Mouse (Mus musculus) adipocyte (in vitro differentiated cells): Measurements from ENCODE around the gene Ctps2.

Experiments used
- DNase-seq: peaks from one replicate; pipeline ENCODE4 v3.0.0-alpha.2; 2016; ENCODE audit warnings: low spot score

The Ctps2 gene

DNA sequence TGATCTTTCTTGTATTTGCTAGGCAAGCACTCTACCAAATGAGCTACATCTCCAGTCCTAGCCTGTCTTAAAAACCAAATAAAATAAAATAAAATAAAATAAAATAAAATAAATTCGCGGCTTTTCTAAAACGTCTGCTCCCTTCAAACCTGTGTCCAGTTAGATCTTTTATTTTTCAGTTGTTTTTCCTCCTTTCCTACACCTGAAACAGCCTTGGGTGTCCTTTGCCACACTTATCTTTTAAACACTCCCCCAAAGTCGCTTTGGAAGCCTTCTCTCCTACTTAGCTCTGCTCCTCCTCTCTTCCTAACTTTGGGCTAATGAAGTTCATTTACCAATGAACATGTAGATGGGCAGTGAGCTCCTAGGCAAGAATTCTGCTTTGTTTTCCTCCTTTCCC lies at the start of gene Ctps2:
Gene Ctps2, plus strand, starts transcription at position 301 of the 400 bp plus-strand sequence.
- no peak for DNase-seq

DNA sequence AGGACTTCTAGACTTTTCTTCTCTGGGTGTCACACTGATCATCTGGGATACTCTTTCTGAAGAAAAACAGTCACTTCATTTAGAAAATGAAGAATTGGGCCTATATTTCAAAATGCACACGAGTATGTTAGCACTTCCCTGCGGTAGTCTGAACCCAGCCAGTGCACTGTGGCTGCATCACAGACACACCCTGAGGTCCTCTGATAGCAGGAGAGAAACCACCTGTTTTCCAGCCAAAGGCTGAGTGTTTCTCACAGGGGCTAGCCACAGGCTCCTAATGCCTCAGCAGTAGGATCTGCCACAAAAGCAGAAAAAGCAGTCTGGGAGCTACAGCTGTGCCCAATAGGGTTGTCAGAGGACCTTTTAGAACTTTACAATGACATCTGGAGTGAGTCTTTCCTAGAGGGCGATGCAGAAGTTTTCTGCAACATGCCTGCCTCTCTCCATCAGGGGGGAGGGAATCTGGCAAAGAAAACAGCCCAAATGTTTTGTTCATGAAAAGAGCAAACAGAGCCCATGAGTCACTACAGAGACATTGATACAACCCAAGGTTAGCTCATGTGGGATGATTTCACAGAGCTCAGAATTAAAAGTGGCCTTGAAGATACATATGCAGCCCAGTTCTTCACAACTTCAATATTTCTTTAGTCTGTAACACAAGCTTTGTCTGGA lies 32.6 kb upstream of the Ctps2 start:
- peak; percentile 27 for DNase-seq

DNA sequence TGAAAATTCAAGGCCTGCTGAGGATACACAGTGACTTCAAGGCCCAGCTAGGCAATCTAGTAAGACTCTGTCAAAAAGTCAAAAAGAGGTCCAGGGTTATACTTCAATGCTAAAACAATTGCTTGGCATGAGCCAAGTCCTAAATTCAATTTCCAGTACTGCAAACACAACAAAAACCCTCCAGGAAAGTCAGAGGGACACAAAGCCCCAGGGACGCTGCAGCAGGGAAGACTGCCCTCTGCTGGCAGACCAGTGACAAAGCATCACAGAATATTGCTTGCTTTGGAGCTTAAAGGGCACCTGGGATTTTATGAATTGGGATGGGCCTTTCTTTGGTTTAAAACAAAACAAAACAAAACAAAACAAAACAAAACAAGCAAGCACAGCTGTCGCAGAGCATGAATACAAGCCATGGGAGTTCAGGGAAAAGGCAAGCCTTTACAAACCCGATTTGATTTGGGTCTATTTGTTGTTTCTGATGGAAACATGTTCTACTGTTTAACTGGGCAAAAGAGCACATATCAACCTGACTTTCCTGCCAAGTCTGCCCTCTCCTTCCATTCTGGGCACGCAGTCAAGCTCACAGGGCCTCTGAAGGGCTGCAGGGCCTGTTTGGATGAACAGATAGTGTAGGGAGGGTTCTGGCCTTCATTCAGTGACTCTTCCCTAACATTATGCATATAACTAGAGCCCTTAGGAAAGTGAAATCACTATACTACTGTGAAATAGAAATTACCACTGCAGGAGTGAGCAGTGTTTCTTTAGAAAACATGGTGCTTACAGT lies 29.1 kb upstream of the Ctps2 start:
- peak; percentile 93 for DNase-seq

DNA sequence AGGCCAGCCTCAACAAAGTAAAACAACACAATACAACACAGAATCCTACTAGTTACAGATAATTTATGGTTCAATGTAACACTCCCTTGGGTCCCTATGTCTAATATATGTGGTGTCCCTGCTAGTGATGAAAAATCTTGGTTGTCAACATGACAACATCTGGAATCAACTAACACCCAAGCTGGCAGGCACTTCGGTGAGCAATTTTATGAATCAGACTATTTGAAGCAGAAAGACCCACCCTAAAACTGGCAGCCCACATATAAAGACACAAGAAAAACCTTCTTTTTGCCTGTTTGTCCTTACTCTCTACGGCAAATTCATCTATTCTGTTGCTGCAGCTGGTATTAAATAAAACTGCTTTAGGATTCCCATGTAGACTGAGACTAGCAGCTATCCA lies 27.3 kb upstream of the Ctps2 start:
- peak; percentile 21 for DNase-seq

DNA sequence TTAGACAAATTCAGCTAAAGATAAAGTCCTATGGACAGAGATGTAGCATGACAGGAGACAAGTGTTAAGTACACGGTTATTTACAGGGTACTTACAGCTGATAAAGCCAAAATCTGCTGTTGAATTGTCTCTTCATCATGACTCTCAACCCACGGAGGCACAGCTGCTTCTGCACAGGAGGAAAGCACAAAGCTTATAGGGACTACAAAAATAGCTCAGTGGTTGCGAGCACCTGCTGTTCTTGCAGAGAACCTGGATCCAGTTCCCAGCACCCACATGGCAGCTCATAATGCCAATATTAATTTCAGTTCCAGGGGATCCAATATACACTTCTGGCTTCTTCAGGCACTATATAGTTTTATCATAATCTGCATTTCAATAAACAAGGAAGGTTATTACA lies 22.8 kb upstream of the Ctps2 start:
- DNase-seq = no peak

DNA sequence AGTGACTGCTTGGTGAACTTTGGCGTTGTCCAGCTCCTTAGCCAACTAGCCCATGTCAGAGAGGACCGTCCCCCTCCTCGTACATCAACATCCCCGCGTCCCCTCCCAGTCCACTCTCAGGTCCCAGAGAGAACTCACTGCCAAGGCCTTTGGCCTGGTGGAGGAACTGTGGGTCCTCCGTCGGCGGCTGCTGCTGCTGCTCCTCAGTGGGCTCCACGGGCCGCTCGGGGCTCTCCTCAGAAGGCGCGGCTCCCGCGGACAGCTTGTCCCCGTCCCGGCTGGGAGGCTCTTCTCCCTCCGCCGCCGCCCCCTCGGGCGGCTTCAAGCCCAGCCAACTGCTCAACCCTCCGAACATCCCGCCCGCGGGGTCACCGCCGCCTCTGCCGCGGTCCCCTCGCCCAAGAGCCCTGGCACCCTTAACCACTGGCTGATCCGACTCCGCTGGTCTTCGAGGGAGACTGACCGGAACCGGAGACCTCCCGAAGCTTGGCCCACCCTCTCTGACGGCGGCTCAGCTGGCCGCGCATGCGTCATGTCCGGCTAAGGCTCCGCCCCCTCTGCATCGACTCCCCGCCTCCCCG lies 13.0 kb upstream of the Ctps2 start, which contains the start of gene Syap1:
Gene Syap1, minus strand, starts transcription at position 517 of the 581 bp plus-strand sequence.
- DNase-seq = peak; percentile 80

DNA sequence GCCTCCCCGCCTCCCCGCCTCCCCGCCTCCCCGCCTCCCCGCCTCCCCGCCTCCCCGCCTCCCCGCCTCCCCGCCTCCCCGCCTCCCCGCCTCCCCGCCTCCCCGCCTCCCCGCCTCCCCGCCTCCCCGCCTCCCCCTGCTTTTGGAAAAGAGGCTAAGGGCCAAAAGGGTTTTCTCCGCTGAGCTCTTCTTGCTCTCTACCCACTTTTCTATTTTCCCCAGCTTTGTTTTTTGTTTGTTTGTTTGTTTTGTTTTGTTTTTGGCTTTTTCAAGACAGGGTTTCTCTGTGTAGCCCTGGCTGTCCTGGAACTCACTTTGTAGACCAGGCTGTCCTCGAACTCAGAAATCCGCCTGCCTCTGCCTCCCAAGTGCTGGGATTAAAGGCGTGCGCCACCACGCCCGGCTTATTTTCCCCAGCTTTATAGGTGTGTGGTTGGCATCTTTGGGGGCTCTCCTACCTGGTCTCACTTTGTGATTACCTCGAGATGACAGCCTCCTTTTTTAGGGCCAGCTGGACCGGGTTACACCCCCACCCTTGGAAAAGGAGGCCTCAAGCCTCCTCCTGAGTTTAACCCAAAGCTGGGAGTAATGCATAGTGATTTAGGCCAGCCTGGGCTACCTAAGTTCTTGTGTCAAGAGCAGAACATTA lies 12.3 kb upstream of the Ctps2 start:
- peak; percentile 65 for DNase-seq

DNA sequence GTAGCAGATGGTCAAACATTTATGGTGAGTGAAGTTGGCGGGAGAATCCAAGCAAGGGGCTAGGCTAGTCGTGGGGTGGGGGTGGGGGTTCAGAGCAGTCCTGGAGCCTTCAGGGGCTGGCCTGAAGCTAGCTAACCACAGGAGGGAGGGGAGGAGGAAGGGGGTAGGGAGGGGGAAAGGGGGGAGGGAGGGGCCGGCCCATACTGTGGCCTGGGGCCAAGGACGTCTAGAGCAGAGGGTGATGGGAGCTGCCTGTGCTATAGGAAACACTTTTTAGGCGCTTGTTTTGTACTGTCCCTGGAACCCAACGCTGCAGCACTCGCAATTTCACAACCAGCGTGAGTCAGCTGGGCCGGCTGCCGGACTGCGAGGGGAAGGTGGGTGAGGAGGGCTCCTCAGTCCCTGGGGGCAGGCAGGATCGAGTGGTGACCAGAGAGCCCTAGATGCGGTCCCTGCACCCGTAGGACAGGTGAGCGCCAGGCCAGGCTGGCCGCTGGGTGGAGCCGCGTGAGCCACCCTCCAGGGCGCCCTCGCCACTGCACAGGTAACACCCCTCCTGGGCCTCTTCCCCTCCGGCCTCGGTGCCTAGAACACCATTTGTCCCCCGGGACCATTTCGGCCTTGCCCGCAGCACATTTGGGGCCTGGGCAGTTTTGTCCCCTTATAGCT lies 467 bp downstream of the Ctps2 start:
- peak; percentile 75 for DNase-seq

DNA sequence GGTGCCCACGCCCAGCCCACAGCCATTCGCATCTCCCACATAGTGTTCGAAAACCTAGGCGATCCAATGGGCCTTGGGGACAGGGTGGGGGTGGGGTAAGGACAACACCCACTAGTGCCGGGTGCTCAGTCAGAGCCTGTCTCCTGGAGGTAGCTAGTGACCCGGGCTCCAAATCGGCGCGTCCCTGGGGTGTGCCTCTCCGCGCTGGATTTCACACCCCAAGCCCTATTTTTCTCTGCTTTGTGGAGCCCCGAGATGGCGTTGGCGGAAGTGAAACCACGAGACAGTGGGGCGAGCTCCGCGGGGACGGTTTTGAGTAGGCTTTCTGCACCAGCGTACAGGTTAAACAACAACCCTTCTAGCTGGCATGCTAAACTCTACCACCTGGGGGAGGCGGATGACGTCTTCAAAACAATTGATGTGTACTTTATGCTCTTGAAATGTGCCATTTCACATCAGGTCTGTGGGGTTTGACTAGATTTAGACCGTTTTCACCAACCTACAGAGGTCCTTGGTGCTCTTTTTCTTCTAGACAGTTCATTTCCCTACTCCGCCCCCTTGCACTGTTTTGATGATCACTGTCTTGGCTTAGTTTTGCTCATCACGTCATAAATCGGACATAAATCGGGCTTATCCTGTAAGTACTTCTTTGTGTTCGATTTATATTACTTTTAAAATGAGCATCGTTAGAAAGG lies 1.1 kb downstream of the Ctps2 start:
- peak; percentile 49 for DNase-seq

DNA sequence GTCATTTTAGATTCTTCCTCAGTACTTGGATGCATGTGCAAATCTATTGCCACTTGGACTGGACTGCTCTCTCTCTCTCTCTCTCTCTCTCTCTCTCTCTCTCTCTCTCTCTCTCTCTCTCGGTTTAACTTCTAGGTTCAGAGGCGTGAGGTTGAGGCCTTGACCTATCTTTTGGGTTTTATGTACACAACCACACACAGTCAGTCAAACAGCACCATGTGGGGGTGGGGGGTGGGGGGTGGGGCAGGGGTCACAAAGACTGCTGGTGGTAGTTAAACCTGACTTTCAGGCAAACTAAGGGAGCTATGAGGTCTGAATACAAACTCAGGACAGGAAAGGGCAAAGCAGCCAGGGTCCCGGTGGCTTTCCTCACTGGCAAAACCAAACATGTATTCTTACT lies 6.5 kb downstream of the Ctps2 start:
- no peak for DNase-seq

DNA sequence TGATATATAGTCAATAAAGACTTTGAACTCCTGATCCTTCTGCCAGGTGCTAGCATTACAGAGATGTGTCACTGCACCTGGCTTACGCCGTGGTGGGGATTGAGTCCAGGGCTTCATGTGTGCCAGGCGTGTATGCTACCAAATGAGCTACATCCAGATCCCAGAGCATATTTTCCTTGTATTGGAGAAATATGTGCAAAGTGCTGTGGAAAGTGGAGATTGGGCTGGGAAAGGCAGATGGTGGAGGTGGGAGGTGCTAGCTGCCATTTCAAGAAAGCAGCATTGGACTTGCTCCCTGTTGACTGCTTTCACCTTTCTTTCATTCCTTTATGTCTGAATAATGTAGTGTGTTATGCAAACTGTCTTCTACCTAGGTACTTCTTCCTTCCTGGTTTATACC lies 12.6 kb downstream of the Ctps2 start:
- no peak for DNase-seq

DNA sequence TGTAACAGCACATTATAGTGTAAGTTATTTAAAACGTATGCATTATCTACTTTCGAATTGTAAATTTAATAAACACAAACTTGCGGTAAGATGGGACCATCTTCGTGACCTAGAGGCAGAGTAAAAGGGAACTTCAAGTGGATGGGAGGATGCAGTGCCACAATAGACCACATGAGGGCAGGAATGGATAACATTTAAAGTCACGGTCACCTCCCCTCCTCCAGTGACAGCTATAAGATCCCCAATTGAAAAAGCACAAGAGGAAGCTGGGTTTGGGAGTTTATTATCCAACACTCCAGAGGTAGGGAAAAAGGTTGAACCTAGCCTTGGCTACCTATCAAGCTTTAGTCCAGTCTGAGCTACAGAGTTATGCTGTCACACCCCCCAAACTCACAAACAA lies 14.7 kb downstream of the Ctps2 start:
- DNase-seq = peak; percentile 62

DNA sequence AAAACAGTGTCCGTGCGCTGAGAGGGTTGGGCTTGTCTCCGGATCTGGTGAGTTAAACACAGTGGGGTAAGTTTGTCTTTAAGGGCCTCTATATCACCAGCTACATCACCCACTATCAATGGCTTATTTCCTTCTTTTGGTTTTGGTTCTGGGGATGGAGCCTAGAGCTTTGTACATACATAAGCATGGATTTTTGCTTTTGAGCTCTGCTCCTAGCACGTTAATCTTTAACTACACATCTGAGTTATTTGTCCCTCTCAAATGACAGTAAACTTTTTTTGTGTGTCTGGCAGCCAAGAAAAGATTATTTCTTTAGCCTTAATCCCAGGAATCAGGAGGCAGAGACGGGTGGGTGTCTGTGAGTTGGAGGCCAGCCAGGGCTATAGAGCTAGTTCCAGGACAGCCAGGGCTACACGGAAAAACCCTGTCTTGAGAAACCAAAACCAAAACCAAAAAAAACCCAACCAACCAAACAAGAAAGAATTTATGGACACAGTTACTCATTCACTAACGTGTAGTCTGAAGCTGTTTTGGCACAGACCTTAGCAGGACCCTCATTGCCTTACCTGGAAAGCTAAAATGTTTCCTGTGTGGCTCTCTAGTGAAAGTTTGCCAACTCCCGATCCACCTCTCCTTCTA lies 20.6 kb downstream of the Ctps2 start:
- DNase-seq = peak; percentile 7

DNA sequence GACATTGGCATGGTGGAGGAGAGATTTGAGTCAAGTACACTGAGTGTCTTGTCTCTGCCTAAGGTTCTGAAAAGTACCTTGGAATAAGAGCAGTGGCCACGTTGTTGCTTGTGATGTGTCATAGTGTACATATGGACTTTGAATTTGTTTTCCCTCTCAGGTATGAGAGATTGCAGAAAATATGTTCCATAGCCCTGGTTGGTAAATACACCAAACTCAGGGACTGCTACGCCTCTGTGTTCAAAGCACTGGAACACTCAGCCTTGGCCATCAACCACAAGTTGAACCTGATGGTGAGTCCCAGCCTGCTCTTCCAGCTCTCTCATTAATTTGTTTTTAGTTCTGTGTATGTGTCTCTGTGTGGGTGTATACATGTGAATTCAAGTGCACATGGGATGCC lies 30.4 kb downstream of the Ctps2 start:
- DNase-seq = no peak

DNA sequence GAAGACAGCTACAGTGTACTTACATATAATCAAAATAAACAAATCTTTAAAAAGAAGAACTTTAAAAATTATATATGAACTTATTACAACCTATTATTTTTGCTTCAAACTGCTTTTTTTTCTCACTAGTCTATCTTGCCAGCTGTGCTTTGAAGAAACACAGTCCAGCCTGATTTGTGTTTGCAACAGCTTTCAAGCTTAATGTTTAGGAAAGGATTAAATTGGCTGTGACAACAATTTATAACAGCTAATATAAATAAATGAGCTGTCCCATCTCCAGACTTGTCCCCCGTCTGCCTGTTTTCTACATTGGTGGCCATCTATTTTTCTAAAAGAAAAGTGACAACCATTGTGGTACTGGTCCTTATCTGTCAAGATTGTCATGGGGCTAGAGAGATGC lies 41.0 kb downstream of the Ctps2 start:
- no peak for DNase-seq

DNA sequence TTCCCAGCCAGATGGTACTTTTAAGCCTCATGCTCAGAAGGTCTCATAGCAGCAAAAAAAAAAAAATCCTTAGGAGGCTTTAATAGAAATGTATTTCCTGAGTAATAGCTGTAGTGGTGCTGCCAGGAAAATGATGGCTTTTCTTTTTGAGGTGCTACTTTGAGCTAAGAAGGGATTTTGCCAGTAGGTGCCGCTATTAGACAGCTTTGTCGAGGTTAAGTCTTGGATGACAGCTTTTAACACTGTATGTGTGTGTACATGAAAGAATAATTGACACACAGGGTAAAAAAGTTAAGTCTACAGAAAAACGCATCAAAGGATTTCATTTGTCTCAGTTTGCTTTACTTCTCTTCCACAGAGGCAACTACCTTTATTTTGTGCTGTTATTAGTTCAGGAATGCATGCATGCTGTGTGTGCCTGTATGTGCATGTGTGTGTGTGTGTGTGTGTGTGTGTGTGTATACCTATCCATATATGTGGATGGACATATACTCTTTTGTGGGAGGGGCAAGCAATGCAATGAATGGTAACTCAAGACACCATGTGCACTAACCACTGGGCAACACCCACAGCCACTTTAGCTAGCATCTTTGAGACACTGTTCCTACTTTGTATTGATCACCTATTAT lies 48.9 kb downstream of the Ctps2 start:
- peak; percentile 63 for DNase-seq

DNA sequence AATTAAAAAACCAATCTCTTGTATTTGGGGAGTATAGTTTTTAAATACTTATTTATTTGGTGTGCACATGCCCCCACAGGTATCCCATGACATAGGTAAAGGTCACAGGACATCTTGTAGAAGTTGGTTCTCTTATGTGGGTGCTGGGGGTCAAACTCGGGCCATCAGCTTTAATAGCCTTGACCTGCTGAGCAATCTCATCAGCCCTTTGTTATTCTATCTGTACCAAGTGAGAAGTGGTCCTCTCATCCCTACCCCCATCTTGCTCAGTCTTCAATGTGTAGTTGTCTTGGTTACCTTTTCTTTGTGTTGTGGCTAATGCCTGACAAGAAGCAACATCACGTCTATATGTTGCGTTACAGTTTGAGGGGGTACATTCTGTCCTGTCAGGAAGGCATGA lies 56.9 kb downstream of the Ctps2 start:
- DNase-seq = no peak

DNA sequence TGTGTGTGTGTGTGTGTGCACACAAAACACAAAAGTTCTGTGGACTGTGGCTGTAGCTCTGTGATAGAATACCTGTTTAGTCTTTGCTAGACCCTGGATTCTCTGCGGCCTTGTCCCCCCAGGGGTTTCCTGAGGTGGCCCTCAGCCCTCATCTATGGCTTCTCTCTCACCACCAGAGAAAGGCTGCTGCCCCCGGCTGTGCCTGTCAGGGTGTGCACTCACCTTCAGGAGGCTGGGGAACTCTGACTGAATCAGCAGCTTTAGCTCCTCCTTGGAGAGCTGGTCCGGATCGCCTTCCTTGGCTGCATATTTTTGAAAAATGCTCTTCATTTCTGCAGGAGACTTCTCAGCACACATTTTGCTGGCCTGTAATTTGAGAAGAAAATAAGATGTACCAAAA lies 62.8 kb downstream of the Ctps2 start:
- DNase-seq = no peak

DNA sequence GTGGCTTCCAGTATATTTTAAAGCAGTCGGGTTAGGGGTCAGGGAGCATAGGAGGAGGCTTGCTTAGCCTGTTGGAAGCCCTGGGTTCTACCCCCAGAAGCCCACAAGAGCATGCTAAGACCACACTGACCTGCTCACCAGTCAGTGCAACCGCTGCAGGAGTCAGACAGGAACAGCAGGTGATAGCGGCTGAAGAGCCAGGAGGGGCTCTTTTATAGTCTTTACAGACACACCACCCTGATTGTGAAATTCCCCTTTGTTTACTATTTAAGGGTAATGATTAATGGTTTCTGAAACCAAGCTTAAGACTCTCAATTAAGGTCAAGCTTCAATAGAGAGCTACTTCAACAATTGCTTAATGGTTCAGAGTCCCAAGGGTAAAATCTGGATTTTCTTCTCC lies 63.3 kb downstream of the Ctps2 start, which contains the start of gene S100g:
Gene S100g, minus strand, starts transcription at position 217 of the 400 bp plus-strand sequence.
- peak; percentile 12 for DNase-seq

DNA sequence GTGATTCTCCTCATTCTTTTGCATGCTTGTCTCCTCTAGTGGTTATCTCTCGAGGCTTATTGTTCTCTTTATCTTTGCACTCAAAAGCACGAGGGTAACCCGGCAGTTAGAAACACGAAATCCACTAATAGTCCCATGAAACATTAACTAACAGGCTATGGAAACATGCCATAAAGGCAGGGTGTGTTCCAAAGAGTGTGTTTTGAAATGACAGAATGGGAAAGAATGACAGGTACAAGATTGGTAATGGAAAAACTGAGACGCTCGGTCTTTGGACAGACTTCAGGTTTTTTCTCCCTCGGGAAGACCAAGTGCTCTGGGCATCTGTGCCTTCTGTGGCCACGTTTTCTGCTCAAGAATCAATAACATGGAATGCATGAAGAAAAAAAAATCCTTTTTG lies 66.4 kb downstream of the Ctps2 start:
- no peak for DNase-seq
